Mouse (Mus musculus): ENCODE data around the gene Atp6v1c2.

- TF ChIP-seq CTCF (conservative IDR thresholded peaks at IDR 0.05 in 1 of 2, IDR thresholded peaks at IDR 0.05 in 1 of 2; ENCODE audit: low read depth in 2 of 2, low read length in 2 of 2): no peak
- TF ChIP-seq EP300 (IDR thresholded peaks at IDR 0.05; ENCODE audit: low read length): no peak
- TF ChIP-seq CHD1 (IDR thresholded peaks at IDR 0.05; ENCODE audit: low read depth, low read length): no peak
- TF ChIP-seq MAFK (IDR thresholded peaks at IDR 0.05; ENCODE audit: insufficient replicate concordance, low read length): no peak
- no peak for TF ChIP-seq POLR2A (IDR thresholded peaks at IDR 0.05; ENCODE audit: low read depth, low read length)
These were observed 40.1 kb downstream of the Atp6v1c2 start for GRCm38 (mm10) chr12:17289060-17289459.

All from CH12.LX (cell line).